Mouse (Mus musculus) kidney, adult 2 months (tissue): ENCODE measurements around the gene Krtap17-1. TPM values are rescaled to one million over a fixed set of nuclear protein-coding genes. Genes with fewer than 3 reads are reported as not detected.

Experiments
- DNase-seq: peaks from one replicate; pipeline ENCODE4 v3.0.0; 2021
- H3K27ac ChIP-seq: fragments of 200-500 bp; 2 replicates; pipeline ENCODE4 v1.5.1; 2012; ENCODE audit warnings: low read depth, low read length, control low read depth, inconsistent platforms; ENCODE audit not compliant: insufficient read depth
- H3K27me3 ChIP-seq: fragments of 200-500 bp; replicated peaks from 2 replicates; pipeline ENCODE4 v1.6.1; 2012; ENCODE audit warnings: mild to moderate bottlenecking, moderate library complexity, low read length, inconsistent platforms; ENCODE audit not compliant: control insufficient read depth, insufficient read depth
- H3K36me3 ChIP-seq: fragments of 200-500 bp; 2 replicates; pipeline ENCODE4 v1.6.1; 2012; ENCODE audit warnings: mild to moderate bottlenecking, moderate library complexity, low read length, inconsistent platforms; ENCODE audit not compliant: control insufficient read depth, insufficient read depth
- H3K4me1 ChIP-seq: fragments of 200-500 bp; 2 replicates; pipeline ENCODE4 v1.6.1; 2011; ENCODE audit warnings: low read length; ENCODE audit not compliant: control insufficient read depth, insufficient read depth
- H3K4me3 ChIP-seq: fragments of 200-500 bp; 2 replicates; pipeline ENCODE4 v1.5.1; 2011; ENCODE audit warnings: mild to moderate bottlenecking, low read depth, low read length, control low read depth; ENCODE audit not compliant: insufficient read depth
- CTCF ChIP-seq: fragments of 200-500 bp; conservative IDR thresholded peaks from 2 replicates; pipeline ENCODE4 v1.5.1; 2011; ENCODE audit warnings: low read depth, mild to moderate bottlenecking, control low read depth, low read length, moderate library complexity, mixed read lengths; ENCODE audit not compliant: insufficient read depth, insufficient read length
- POLR2A ChIP-seq: fragments of 200-500 bp; IDR thresholded peaks from one replicate; pipeline ENCODE4 v1.6.1; 2011; ENCODE audit warnings: low read depth, low read length, control low read depth
- WGBS: fragments of 180-500 bp; shearing (Covaris S2); methylation state at CpG from one replicate; pipeline ENCODE4 v1.1.7; 2018; 5-methylcytosine and 5-hydroxymethylcytosine counted together
- polyA plus RNA-seq: library from polyadenylated mRNA; depleted of rRNA; stranded (reverse); fragments of >200 nt; gene quantifications from 2 replicates; pipeline ENCODE4 v1.2.3, GENCODE M21; 2012; rRNA removed

Krtap17-1 gene
- polyA plus RNA-seq: not detected in 2 replicates

DNA sequence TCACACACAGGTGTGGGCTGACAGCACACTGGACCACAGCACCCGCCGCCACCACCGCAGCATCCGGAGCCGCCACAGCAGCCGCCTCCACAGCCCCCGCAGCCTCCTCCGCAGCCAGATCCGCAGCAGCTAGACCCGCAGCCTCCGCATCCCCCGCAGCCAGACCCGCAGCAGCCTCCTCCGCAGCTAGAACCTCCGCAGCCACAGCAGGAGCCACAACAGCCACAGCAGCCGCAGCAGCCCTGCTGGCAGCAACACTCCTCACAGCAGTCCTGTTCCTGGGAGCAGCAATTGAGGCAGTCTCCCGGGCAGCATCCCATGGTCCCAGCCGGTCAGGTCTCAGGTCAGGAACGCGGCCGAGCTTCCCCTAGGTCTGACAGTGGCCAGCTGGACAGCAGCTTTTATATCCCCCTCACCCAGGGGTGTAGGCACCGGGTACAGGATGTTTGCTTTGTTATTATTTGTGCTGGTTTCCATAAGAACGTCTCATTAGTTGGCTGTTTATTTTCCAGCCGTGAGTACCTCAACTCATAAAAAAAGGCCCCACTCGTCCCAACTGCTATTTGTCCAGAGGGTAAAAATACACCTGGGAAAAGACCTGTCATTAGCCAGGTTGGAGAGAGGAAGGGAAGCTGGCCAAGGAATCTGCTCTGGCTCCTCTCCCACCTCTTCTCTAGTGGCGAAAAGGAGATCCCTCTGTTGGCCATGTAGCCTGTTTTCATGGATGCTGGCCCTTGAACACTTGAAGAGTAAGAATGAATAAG, at the start of gene Krtap17-1:
Gene Krtap17-1 (minus strand): TSS at position 375 of the 764 bp plus-strand sequence.
- no peak within 1 kb of the TSS for H3K27ac ChIP-seq
- no peak for DNase-seq
- no peaks in the 10 kb centered on the region for H3K4me1 ChIP-seq
- H3K27me3 ChIP-seq: no peaks in the 10 kb centered on the region
- WGBS: 12% methylated on average over 26 of the region's 26 CpGs
- TF ChIP-seq CTCF: no peak
- H3K4me3 ChIP-seq: no peak within 1 kb of the TSS
- H3K36me3 ChIP-seq: no peaks in the 10 kb centered on the region

- 86% methylated on average over 6 of the region's 6 CpGs for WGBS
- no peaks in the 10 kb centered on the region for H3K36me3 ChIP-seq
- H3K27me3 ChIP-seq: no peaks in the 10 kb centered on the region
- DNase-seq: no peak
- no peak within 1 kb of the TSS for H3K27ac ChIP-seq
- no peaks in the 10 kb centered on the region for H3K4me1 ChIP-seq
- TF ChIP-seq CTCF: no peak
- no peak for TF ChIP-seq POLR2A
- no peak within 1 kb of the TSS for H3K4me3 ChIP-seq
Observed at GRCm38 (mm10) chr11:100041454-100041853, 47.7 kb upstream of the Krtap17-1 start, which contains the start of gene Krt34. Krt34 (minus strand) TSS chr11:100041554.

GRCm38 (mm10) chr11:100029768-100030167, 36.0 kb upstream of the Krtap17-1 start, which contains the start of gene Krt33b:
Krt33b (minus strand) TSS chr11:100029868.
- no peaks in the 10 kb centered on the region for H3K36me3 ChIP-seq
- TF ChIP-seq CTCF: no peak
- TF ChIP-seq POLR2A: no peak
- no peaks in the 10 kb centered on the region for H3K4me1 ChIP-seq
- no peaks in the 10 kb centered on the region for H3K27me3 ChIP-seq
- DNase-seq: no peak
- H3K27ac ChIP-seq: no peak within 1 kb of the TSS
- WGBS: 81% methylated on average over 6 of the region's 6 CpGs
- H3K4me3 ChIP-seq: no peak within 1 kb of the TSS

DNA sequence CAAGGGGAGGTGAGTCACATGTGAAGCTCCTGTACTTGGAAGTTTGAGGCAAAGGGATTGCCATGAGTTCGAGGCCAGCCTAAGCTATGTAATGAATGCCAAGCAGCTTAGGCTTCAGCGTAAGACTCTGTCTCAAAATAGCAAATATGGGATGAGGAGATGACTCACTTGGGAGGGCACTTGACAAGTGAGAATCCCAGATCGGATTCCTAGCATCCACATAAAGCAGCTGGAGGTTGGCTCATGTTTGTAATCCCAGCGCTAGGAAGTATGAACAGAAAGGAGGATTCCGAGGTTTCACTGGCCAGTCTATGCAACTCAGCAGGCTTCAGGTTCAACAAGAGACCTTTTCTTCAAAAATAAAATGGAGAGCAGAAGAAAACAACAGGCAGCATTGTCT, 27.6 kb upstream of the Krtap17-1 start:
- Histone ChIP-seq H3K4me3 (no peak overlapping the region), H3K36me3 (no peaks in the 10 kb centered on the region), H3K27me3 (no peaks in the 10 kb centered on the region), H3K27ac (no peak overlapping the region), H3K4me1 (no peaks in the 10 kb centered on the region)
- TF ChIP-seq POLR2A (no peak), CTCF (no peak)
- 68% methylated on average over 5 of the region's 5 CpGs for WGBS
- no peak for DNase-seq

GRCm38 (mm10) chr11:100019466-100019865, 25.7 kb upstream of the Krtap17-1 start:
- 60% methylated on average over 1 of the region's 1 CpGs for WGBS
- H3K4me1 ChIP-seq: no peaks in the 10 kb centered on the region
- no peaks in the 10 kb centered on the region for H3K36me3 ChIP-seq
- H3K27ac ChIP-seq: no peak overlapping the region
- no peak overlapping the region for H3K4me3 ChIP-seq
- no peak for DNase-seq
- no peaks in the 10 kb centered on the region for H3K27me3 ChIP-seq
- TF ChIP-seq POLR2A (no peak), CTCF (no peak)

- TF ChIP-seq POLR2A: no peak
- TF ChIP-seq CTCF: no peak
- H3K4me1 ChIP-seq: no peaks in the 10 kb centered on the region
- H3K4me3 ChIP-seq: no peak within 1 kb of the TSS
- no peak within 1 kb of the TSS for H3K27ac ChIP-seq
- 64% methylated on average over 4 of the region's 4 CpGs for WGBS
- no peaks in the 10 kb centered on the region for H3K36me3 ChIP-seq
- H3K27me3 ChIP-seq: no peaks in the 10 kb centered on the region
- no peak for DNase-seq
Observed at GRCm38 (mm10) chr11:100016112-100016511, 22.3 kb upstream of the Krtap17-1 start, which contains the start of gene Krt33a. Krt33a (minus strand) TSS chr11:100016212.

GRCm38 (mm10) chr11:100013691-100014171, 19.9 kb upstream of the Krtap17-1 start:
- Histone ChIP-seq H3K27ac (no peak overlapping the region), H3K27me3 (no peaks in the 10 kb centered on the region), H3K36me3 (no peaks in the 10 kb centered on the region), H3K4me3 (no peak overlapping the region), H3K4me1 (no peaks in the 10 kb centered on the region)
- no peak for DNase-seq
- TF ChIP-seq POLR2A: no peak
- no peak for TF ChIP-seq CTCF
- 65% methylated on average over 4 of the region's 4 CpGs for WGBS
